Mouse (Mus musculus) heart, embryonic 15.5 days (tissue): ENCODE measurements at regions not wholly inside any gene's neighbourhood (a gene's known extent, or its start where the extent isn't known, plus 50 kb on each side); places are given as distances from the start of the nearest gene placed in this dataset.

Experiments
- ATAC-seq: fragments of 200-750 bp; cut with Nextera tagmentation; replicated peaks from 2 replicates; pipeline ENCODE4 v1.8.0; 2017; ENCODE audit warnings: low read depth, moderate TSS enrichment; ENCODE audit not compliant: insufficient number of reproducible peaks, insufficient read depth, low FRiP score
- H3K27ac ChIP-seq: fragments of 300-500 bp; sonication (generic); 2 replicates; pipeline ENCODE4 v1.5.1; 2015; ENCODE audit warnings: mild to moderate bottlenecking, inconsistent platforms
- H3K27me3 ChIP-seq: fragments of 300-500 bp; sonication (generic); 2 replicates; pipeline ENCODE4 v1.6.1; 2015; ENCODE audit warnings: inconsistent platforms
- H3K36me3 ChIP-seq: fragments of 300-500 bp; sonication (generic); 2 replicates; pipeline ENCODE4 v1.6.1; 2015; ENCODE audit warnings: mild to moderate bottlenecking, inconsistent platforms
- H3K4me1 ChIP-seq: fragments of 300-500 bp; sonication (generic); replicated peaks from 2 replicates; pipeline ENCODE4 v1.6.1; 2015; ENCODE audit warnings: inconsistent platforms
- H3K4me2 ChIP-seq: fragments of 300-500 bp; sonication (generic); 2 replicates; pipeline ENCODE4 v1.6.1; 2015; ENCODE audit warnings: inconsistent platforms, mild to moderate bottlenecking, moderate library complexity
- H3K4me3 ChIP-seq: fragments of 300-500 bp; sonication (generic); 2 replicates; pipeline ENCODE4 v1.5.1; 2015; ENCODE audit warnings: mild to moderate bottlenecking, inconsistent platforms
- H3K9ac ChIP-seq: fragments of 300-500 bp; sonication (generic); 2 replicates; pipeline ENCODE4 v1.6.1; 2015; ENCODE audit warnings: mild to moderate bottlenecking, inconsistent platforms
- H3K9me3 ChIP-seq: fragments of 300-500 bp; sonication (generic); replicated peaks from 2 replicates; pipeline ENCODE4 v1.6.1; 2016; ENCODE audit warnings: inconsistent platforms
- WGBS: fragments of 180-500 bp; shearing (Covaris S2); methylation state at CpG from one replicate; pipeline ENCODE4 v1.1.7; 2015; ENCODE audit warnings: mixed read lengths; 5-methylcytosine and 5-hydroxymethylcytosine counted together

- 82% methylated on average over 10 of the region's 10 CpGs for WGBS
- Histone ChIP-seq H3K4me3 (no peak overlapping the region), H3K4me1 (no peaks in the 10 kb centered on the region), H3K27ac (no peak overlapping the region), H3K9ac (no peak overlapping the region), H3K4me2 (no peak overlapping the region), H3K36me3 (no peaks in the 10 kb centered on the region), H3K9me3 (no peaks in the 10 kb centered on the region), H3K27me3 (no peaks in the 10 kb centered on the region)
- ATAC-seq: no peak
Observed at GRCm38 (mm10) chr2:78972288-78973117, 104.6 kb downstream of the Ube2e3 start.

- Histone ChIP-seq H3K9me3 (no peaks in the 10 kb centered on the region), H3K4me3 (no peak overlapping the region), H3K27ac (no peak overlapping the region), H3K4me2 (no peak overlapping the region), H3K36me3 (no peaks in the 10 kb centered on the region), H3K9ac (no peak overlapping the region), H3K27me3 (no peaks in the 10 kb centered on the region), H3K4me1 (no peaks in the 10 kb centered on the region)
- 88% methylated on average over 3 of the region's 3 CpGs for WGBS
- no peak for ATAC-seq
Observed at GRCm38 (mm10) chr2:78973811-78974210, 105.9 kb downstream of the Ube2e3 start.

- no peak overlapping the region for H3K4me2 ChIP-seq
- H3K36me3 ChIP-seq: no peaks in the 10 kb centered on the region
- no peaks in the 10 kb centered on the region for H3K9me3 ChIP-seq
- no peak overlapping the region for H3K9ac ChIP-seq
- no peak overlapping the region for H3K27ac ChIP-seq
- ATAC-seq: no peak
- no peaks in the 10 kb centered on the region for H3K4me1 ChIP-seq
- no peak overlapping the region for H3K4me3 ChIP-seq
- WGBS: 67% methylated on average over 2 of the region's 2 CpGs
- no peaks in the 10 kb centered on the region for H3K27me3 ChIP-seq
Observed at GRCm38 (mm10) chr2:78974683-78975392, 106.9 kb downstream of the Ube2e3 start.

- no peak overlapping the region for H3K4me2 ChIP-seq
- H3K9ac ChIP-seq: no peak overlapping the region
- H3K4me3 ChIP-seq: no peak overlapping the region
- H3K9me3 ChIP-seq: no peaks in the 10 kb centered on the region
- H3K27me3 ChIP-seq: no peaks in the 10 kb centered on the region
- no peak for ATAC-seq
- 76% methylated on average over 4 of the region's 4 CpGs for WGBS
- H3K4me1 ChIP-seq: no peaks in the 10 kb centered on the region
- H3K36me3 ChIP-seq: no peaks in the 10 kb centered on the region
- no peak overlapping the region for H3K27ac ChIP-seq
Observed at GRCm38 (mm10) chr2:78975393-78975774, 107.5 kb downstream of the Ube2e3 start.

- WGBS: 93% methylated on average over 4 of the region's 4 CpGs
- no peak overlapping the region for H3K4me3 ChIP-seq
- no peaks in the 10 kb centered on the region for H3K4me1 ChIP-seq
Observed at GRCm38 (mm10) chr2:78976084-78976483, 108.2 kb downstream of the Ube2e3 start.

GRCm38 (mm10) chr2:78977632-78978397 lies 109.9 kb downstream of the Ube2e3 start:
- Histone ChIP-seq H3K36me3 (no peaks in the 10 kb centered on the region), H3K4me2 (no peak overlapping the region), H3K27ac (no peak overlapping the region), H3K4me3 (no peak overlapping the region), H3K27me3 (no peaks in the 10 kb centered on the region), H3K9me3 (no peaks in the 10 kb centered on the region), H3K4me1 (no peaks in the 10 kb centered on the region), H3K9ac (no peak overlapping the region)
- WGBS: 69% methylated on average over 5 of the region's 5 CpGs
- no peak for ATAC-seq

More at GRCm38 (mm10) chr2:78976084-78976483, 108.2 kb downstream of the Ube2e3 start:
- Histone ChIP-seq H3K27me3 (no peaks in the 10 kb centered on the region), H3K9ac (no peak overlapping the region), H3K4me2 (no peak overlapping the region), H3K27ac (no peak overlapping the region), H3K9me3 (no peaks in the 10 kb centered on the region), H3K36me3 (no peaks in the 10 kb centered on the region)
- no peak for ATAC-seq

GRCm38 (mm10) chr2:78980019-78980418 lies 112.1 kb downstream of the Ube2e3 start:
- no peak for ATAC-seq
- H3K36me3 ChIP-seq: no peaks in the 10 kb centered on the region
- 77% methylated on average over 5 of the region's 5 CpGs for WGBS

GRCm38 (mm10) chr2:78980661-78981229 lies 112.8 kb downstream of the Ube2e3 start:
- no peak overlapping the region for H3K27ac ChIP-seq
- no peak for ATAC-seq
- WGBS: 84% methylated on average over 1 of the region's 1 CpGs

More at GRCm38 (mm10) chr2:78980019-78980418, 112.1 kb downstream of the Ube2e3 start:
- Histone ChIP-seq H3K4me1 (no peaks in the 10 kb centered on the region), H3K27ac (no peak overlapping the region), H3K9ac (no peak overlapping the region), H3K4me3 (no peak overlapping the region), H3K27me3 (no peaks in the 10 kb centered on the region), H3K9me3 (no peaks in the 10 kb centered on the region), H3K4me2 (no peak overlapping the region)

GRCm38 (mm10) chr2:78983347-78983746 lies 115.4 kb downstream of the Ube2e3 start:
- H3K9me3 ChIP-seq: no peaks in the 10 kb centered on the region
- H3K36me3 ChIP-seq: no peaks in the 10 kb centered on the region
- no peaks in the 10 kb centered on the region for H3K27me3 ChIP-seq
- H3K27ac ChIP-seq: no peak overlapping the region
- no peak for ATAC-seq
- H3K9ac ChIP-seq: no peak overlapping the region
- no peak overlapping the region for H3K4me2 ChIP-seq
- H3K4me3 ChIP-seq: no peak overlapping the region
- no peaks in the 10 kb centered on the region for H3K4me1 ChIP-seq

More at GRCm38 (mm10) chr2:78980661-78981229, 112.8 kb downstream of the Ube2e3 start:
- H3K36me3 ChIP-seq: no peaks in the 10 kb centered on the region
- H3K4me3 ChIP-seq: no peak overlapping the region
- no peak overlapping the region for H3K9ac ChIP-seq
- no peaks in the 10 kb centered on the region for H3K4me1 ChIP-seq
- H3K9me3 ChIP-seq: no peaks in the 10 kb centered on the region
- no peak overlapping the region for H3K4me2 ChIP-seq
- H3K27me3 ChIP-seq: no peaks in the 10 kb centered on the region

GRCm38 (mm10) chr2:78983944-78984498 lies 116.1 kb downstream of the Ube2e3 start:
- Histone ChIP-seq H3K4me2 (no peak overlapping the region), H3K4me3 (no peak overlapping the region), H3K27ac (no peak overlapping the region), H3K27me3 (no peaks in the 10 kb centered on the region), H3K4me1 (no peaks in the 10 kb centered on the region), H3K9ac (no peak overlapping the region), H3K36me3 (no peaks in the 10 kb centered on the region), H3K9me3 (no peaks in the 10 kb centered on the region)
- WGBS: 64% methylated on average over 5 of the region's 5 CpGs
- ATAC-seq: no peak

GRCm38 (mm10) chr2:78986984-78987383 lies 119.1 kb downstream of the Ube2e3 start:
- H3K9me3 ChIP-seq: no peaks in the 10 kb centered on the region
- no peak overlapping the region for H3K9ac ChIP-seq
- H3K27ac ChIP-seq: no peak overlapping the region
- H3K36me3 ChIP-seq: no peaks in the 10 kb centered on the region
- WGBS: 74% methylated on average over 7 of the region's 7 CpGs
- no peaks in the 10 kb centered on the region for H3K27me3 ChIP-seq
- no peak overlapping the region for H3K4me2 ChIP-seq
- no peak overlapping the region for H3K4me3 ChIP-seq
- ATAC-seq: no peak
- peaks cover 5% of the 10 kb centered on the region for H3K4me1 ChIP-seq
